Mouse (Mus musculus): ENCODE results near the gene Gria1. TPM values are rescaled to one million over a fixed set of nuclear protein-coding genes. Genes with fewer than 3 reads are reported as not detected.

The Gria1 gene
- polyA plus RNA-seq, 1 experiment from 2014 or later: 3.3 TPM

- Histone ChIP-seq H3K4me3 (no peak overlapping the region), H3K27ac (no peak overlapping the region), H3K4me2 (peak overlapping the region; percentile 56; the same call in 1 of the 2 replicates), H3K4me1 (peaks cover 22% of the 10 kb centered on the region), H3K9ac (no peak overlapping the region), H3K9me3 (no peaks in the 10 kb centered on the region), H3K36me3 (no peaks in the 10 kb centered on the region), H3K27me3 (peaks cover 39% of the 10 kb centered on the region)
- no peak for ATAC-seq (ENCODE audit: insufficient number of reproducible peaks, insufficient read depth, low FRiP score, low TSS enrichment, low read depth)
- WGBS: 45% methylated on average over 9 of the region's 9 CpGs
Observed at GRCm38 (mm10) chr11:57013464-57014190, 2.4 kb downstream of the Gria1 start.

- WGBS: 51% methylated on average over 6 of the region's 6 CpGs
- Histone ChIP-seq H3K27me3 (peaks cover 35% of the 10 kb centered on the region), H3K9me3 (no peaks in the 10 kb centered on the region), H3K4me2 (no peak overlapping the region), H3K9ac (no peak overlapping the region), H3K36me3 (no peaks in the 10 kb centered on the region), H3K4me3 (no peak overlapping the region), H3K27ac (no peak overlapping the region), H3K4me1 (peaks cover 22% of the 10 kb centered on the region)
- ATAC-seq (ENCODE audit: insufficient number of reproducible peaks, insufficient read depth, low FRiP score, low TSS enrichment, low read depth): no peak
Observed at GRCm38 (mm10) chr11:57014396-57014795, 3.2 kb downstream of the Gria1 start.

GRCm38 (mm10) chr11:57018536-57018935 lies 7.3 kb downstream of the Gria1 start:
- Histone ChIP-seq H3K27me3 (peaks cover under 1% of the 10 kb centered on the region; the same call in 1 of the 2 replicates), H3K4me3 (no peak overlapping the region), H3K4me2 (no peak overlapping the region), H3K36me3 (no peaks in the 10 kb centered on the region), H3K9me3 (no peaks in the 10 kb centered on the region), H3K9ac (no peak overlapping the region), H3K4me1 (peaks cover 9% of the 10 kb centered on the region), H3K27ac (no peak overlapping the region)
- 52% methylated on average over 4 of the region's 4 CpGs for WGBS
- no peak for ATAC-seq (ENCODE audit: insufficient number of reproducible peaks, insufficient read depth, low FRiP score, low TSS enrichment, low read depth)

- Histone ChIP-seq H3K36me3 (no peaks in the 10 kb centered on the region), H3K4me2 (no peak overlapping the region), H3K27me3 (no peaks in the 10 kb centered on the region), H3K4me1 (no peaks in the 10 kb centered on the region), H3K27ac (no peak overlapping the region), H3K9ac (no peak overlapping the region), H3K9me3 (no peaks in the 10 kb centered on the region), H3K4me3 (no peak overlapping the region)
- ATAC-seq (ENCODE audit: insufficient number of reproducible peaks, insufficient read depth, low FRiP score, low TSS enrichment, low read depth): no peak
- WGBS: 61% methylated on average over 4 of the region's 4 CpGs
Observed at GRCm38 (mm10) chr11:57022400-57022799, 11.2 kb downstream of the Gria1 start.

- WGBS: 68% methylated on average over 5 of the region's 5 CpGs
- no peak overlapping the region for H3K4me3 ChIP-seq
- H3K27ac ChIP-seq: no peak overlapping the region
- no peak overlapping the region for H3K4me2 ChIP-seq
- no peaks in the 10 kb centered on the region for H3K27me3 ChIP-seq
- H3K4me1 ChIP-seq: no peaks in the 10 kb centered on the region
- H3K9me3 ChIP-seq: no peaks in the 10 kb centered on the region
- no peak for ATAC-seq (ENCODE audit: insufficient number of reproducible peaks, insufficient read depth, low FRiP score, low TSS enrichment, low read depth)
- H3K9ac ChIP-seq: no peak overlapping the region
- no peaks in the 10 kb centered on the region for H3K36me3 ChIP-seq
Observed at GRCm38 (mm10) chr11:57030448-57030847, 19.3 kb downstream of the Gria1 start.

GRCm38 (mm10) chr11:57038807-57039206 lies 27.6 kb downstream of the Gria1 start:
- Histone ChIP-seq H3K4me3 (no peak overlapping the region), H3K9me3 (no peaks in the 10 kb centered on the region), H3K4me1 (peaks cover 7% of the 10 kb centered on the region), H3K27ac (no peak overlapping the region), H3K9ac (no peak overlapping the region), H3K4me2 (no peak overlapping the region), H3K27me3 (no peaks in the 10 kb centered on the region), H3K36me3 (no peaks in the 10 kb centered on the region)
- ATAC-seq (ENCODE audit: insufficient number of reproducible peaks, insufficient read depth, low FRiP score, low TSS enrichment, low read depth): no peak
- WGBS: 25% methylated on average over 7 of the region's 7 CpGs

GRCm38 (mm10) chr11:57039306-57039705 lies 28.1 kb downstream of the Gria1 start:
- H3K4me3 ChIP-seq: no peak overlapping the region
- no peaks in the 10 kb centered on the region for H3K9me3 ChIP-seq
- H3K27ac ChIP-seq: no peak overlapping the region
- no peaks in the 10 kb centered on the region for H3K36me3 ChIP-seq
- no peak overlapping the region for H3K4me2 ChIP-seq
- WGBS: 82% methylated on average over 8 of the region's 8 CpGs
- H3K27me3 ChIP-seq: no peaks in the 10 kb centered on the region
- H3K9ac ChIP-seq: no peak overlapping the region
- peaks cover 7% of the 10 kb centered on the region for H3K4me1 ChIP-seq
- no peak for ATAC-seq (ENCODE audit: insufficient number of reproducible peaks, insufficient read depth, low FRiP score, low TSS enrichment, low read depth)

GRCm38 (mm10) chr11:57042057-57042456 lies 30.9 kb downstream of the Gria1 start:
- Histone ChIP-seq H3K27ac (no peak overlapping the region), H3K9me3 (no peaks in the 10 kb centered on the region), H3K9ac (no peak overlapping the region), H3K4me2 (no peak overlapping the region), H3K4me3 (no peak overlapping the region), H3K36me3 (no peaks in the 10 kb centered on the region), H3K27me3 (no peaks in the 10 kb centered on the region), H3K4me1 (peaks cover 7% of the 10 kb centered on the region)
- WGBS: 86% methylated on average over 3 of the region's 3 CpGs
- ATAC-seq (ENCODE audit: insufficient number of reproducible peaks, insufficient read depth, low FRiP score, low TSS enrichment, low read depth): no peak

- no peak for ATAC-seq (ENCODE audit: insufficient number of reproducible peaks, insufficient read depth, low FRiP score, low TSS enrichment, low read depth)
- 72% methylated on average over 5 of the region's 5 CpGs for WGBS
- no peaks in the 10 kb centered on the region for H3K36me3 ChIP-seq
- H3K4me3 ChIP-seq: no peak overlapping the region
- no peaks in the 10 kb centered on the region for H3K9me3 ChIP-seq
- no peak overlapping the region for H3K4me2 ChIP-seq
- no peak overlapping the region for H3K27ac ChIP-seq
- peaks cover 3% of the 10 kb centered on the region for H3K4me1 ChIP-seq
- no peaks in the 10 kb centered on the region for H3K27me3 ChIP-seq
- H3K9ac ChIP-seq: no peak overlapping the region
Observed at GRCm38 (mm10) chr11:57044146-57044545, 33.0 kb downstream of the Gria1 start.

- Histone ChIP-seq H3K4me1 (no peaks in the 10 kb centered on the region), H3K9me3 (no peaks in the 10 kb centered on the region), H3K9ac (no peak overlapping the region), H3K4me2 (no peak overlapping the region), H3K27me3 (no peaks in the 10 kb centered on the region), H3K36me3 (no peaks in the 10 kb centered on the region), H3K27ac (no peak overlapping the region), H3K4me3 (no peak overlapping the region)
- WGBS: 86% methylated on average over 6 of the region's 6 CpGs
- no peak for ATAC-seq (ENCODE audit: insufficient number of reproducible peaks, insufficient read depth, low FRiP score, low TSS enrichment, low read depth)
Observed at GRCm38 (mm10) chr11:57051666-57052562, 40.7 kb downstream of the Gria1 start.

GRCm38 (mm10) chr11:57062441-57062840 lies 51.3 kb downstream of the Gria1 start:
- Histone ChIP-seq H3K9me3 (no peaks in the 10 kb centered on the region), H3K4me2 (no peak overlapping the region), H3K9ac (no peak overlapping the region), H3K4me3 (no peak overlapping the region), H3K36me3 (no peaks in the 10 kb centered on the region), H3K4me1 (no peaks in the 10 kb centered on the region), H3K27ac (no peak overlapping the region), H3K27me3 (no peaks in the 10 kb centered on the region)
- 82% methylated on average over 3 of the region's 3 CpGs for WGBS
- ATAC-seq (ENCODE audit: insufficient number of reproducible peaks, insufficient read depth, low FRiP score, low TSS enrichment, low read depth): no peak
